Mouse (Mus musculus): ENCODE results near the gene Ogt. TPM values are rescaled to one million over a fixed set of nuclear protein-coding genes. Genes with fewer than 3 reads are reported as not detected.

Gene Ogt
- total and polyA plus RNA-seq, 3 experiments: 51.0 to 53.1 (median 52.4) TPM

DNA sequence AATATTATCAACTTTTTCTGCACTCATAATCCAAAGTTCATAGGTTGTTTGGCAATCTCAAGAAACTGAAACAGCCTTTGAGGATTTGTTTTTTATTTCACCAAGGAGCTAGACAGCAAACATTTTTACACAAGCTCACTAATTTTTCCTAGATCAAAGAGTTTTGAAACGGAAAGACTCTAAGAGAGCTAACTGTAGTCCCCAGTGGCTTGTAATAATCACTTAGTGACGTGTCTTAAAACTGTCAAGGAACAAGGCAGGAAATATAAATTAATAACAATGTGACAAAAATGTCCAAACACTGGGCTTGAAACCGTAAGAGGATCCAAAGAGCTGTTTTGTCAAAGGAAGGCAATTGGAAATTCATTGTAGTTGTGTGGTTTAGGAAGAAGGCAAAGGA is 1.0 kb upstream of the Ogt start:
- 29% methylated on average over 3 of the region's 3 CpGs for WGBS
- DNase-seq: no peak
- TF ChIP-seq EP300 (IDR thresholded peaks at IDR 0.05; ENCODE audit: insufficient read depth, low read depth, low read length): no peak
- TF ChIP-seq CTCF (IDR thresholded peaks at IDR 0.05): no peak
- TF ChIP-seq POLR2A (IDR thresholded peaks at IDR 0.05; ENCODE audit: insufficient read depth, low read depth, low read length): no peak
- Histone ChIP-seq H3K9ac (ENCODE audit: low read depth, low read length) (no peak overlapping the region), H3K36me3 (ENCODE audit: control insufficient read depth, insufficient read depth, low read length) (peaks cover 6% of the 10 kb centered on the region), H3K4me1 (ENCODE audit: control insufficient read depth, insufficient read depth, low read length) (peaks cover under 1% of the 10 kb centered on the region), H3K4me3 (peak overlapping the region; percentile 72), H3K79me2 (replicated peaks; ENCODE audit: control insufficient read depth, insufficient read depth, low read length) (0 out of 2 replicates have a peak, but pooled peaks cover under 1% of the 10 kb centered on the region), H3K27ac (peak overlapping the region; percentile 77), H3K27me3 (ENCODE audit: control insufficient read depth, insufficient read depth, low read length) (no peaks in the 10 kb centered on the region)
- intact Hi-C loops (cut with DNase I): no loop called here

DNA sequence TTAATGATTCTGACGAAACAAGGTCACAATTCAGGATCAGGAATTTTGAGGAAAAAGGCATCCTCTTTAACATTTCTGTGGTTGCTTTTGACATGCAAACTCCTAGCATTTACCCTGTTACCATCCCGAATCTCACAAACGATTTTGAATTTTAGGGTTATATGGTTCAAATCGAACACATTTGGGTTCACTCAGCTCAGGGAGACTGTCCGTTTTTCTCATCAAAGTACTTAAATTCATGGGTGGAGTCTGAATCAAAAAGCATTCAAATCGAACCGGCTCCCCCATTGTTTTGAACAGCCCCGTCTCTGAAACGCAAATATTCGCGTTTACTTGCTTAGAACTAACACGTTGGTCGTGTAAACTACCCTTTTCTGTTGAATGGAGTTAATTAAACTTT is 554 bp upstream of the Ogt start:
- Histone ChIP-seq H3K9ac (ENCODE audit: low read depth, low read length) (peak overlapping the region; percentile 44; the same call in 1 of the 2 replicates), H3K4me1 (ENCODE audit: control insufficient read depth, insufficient read depth, low read length) (peaks cover 2% of the 10 kb centered on the region), H3K4me3 (peak overlapping the region; percentile 72), H3K27me3 (ENCODE audit: control insufficient read depth, insufficient read depth, low read length) (no peaks in the 10 kb centered on the region), H3K79me2 (replicated peaks; ENCODE audit: control insufficient read depth, insufficient read depth, low read length) (0 out of 2 replicates have a peak, but pooled peaks cover 1% of the 10 kb centered on the region), H3K27ac (peak overlapping the region; percentile 77), H3K36me3 (ENCODE audit: control insufficient read depth, insufficient read depth, low read length) (peaks cover 7% of the 10 kb centered on the region)
- TF ChIP-seq EP300 (IDR thresholded peaks at IDR 0.05; ENCODE audit: insufficient read depth, low read depth, low read length): no peak
- TF ChIP-seq CTCF (IDR thresholded peaks at IDR 0.05): no peak
- TF ChIP-seq POLR2A (IDR thresholded peaks at IDR 0.05; ENCODE audit: insufficient read depth, low read depth, low read length): no peak
- intact Hi-C loops (cut with DNase I): no loop called here
- DNase-seq: no peak
- WGBS: 13% methylated on average over 13 of the region's 13 CpGs

DNA sequence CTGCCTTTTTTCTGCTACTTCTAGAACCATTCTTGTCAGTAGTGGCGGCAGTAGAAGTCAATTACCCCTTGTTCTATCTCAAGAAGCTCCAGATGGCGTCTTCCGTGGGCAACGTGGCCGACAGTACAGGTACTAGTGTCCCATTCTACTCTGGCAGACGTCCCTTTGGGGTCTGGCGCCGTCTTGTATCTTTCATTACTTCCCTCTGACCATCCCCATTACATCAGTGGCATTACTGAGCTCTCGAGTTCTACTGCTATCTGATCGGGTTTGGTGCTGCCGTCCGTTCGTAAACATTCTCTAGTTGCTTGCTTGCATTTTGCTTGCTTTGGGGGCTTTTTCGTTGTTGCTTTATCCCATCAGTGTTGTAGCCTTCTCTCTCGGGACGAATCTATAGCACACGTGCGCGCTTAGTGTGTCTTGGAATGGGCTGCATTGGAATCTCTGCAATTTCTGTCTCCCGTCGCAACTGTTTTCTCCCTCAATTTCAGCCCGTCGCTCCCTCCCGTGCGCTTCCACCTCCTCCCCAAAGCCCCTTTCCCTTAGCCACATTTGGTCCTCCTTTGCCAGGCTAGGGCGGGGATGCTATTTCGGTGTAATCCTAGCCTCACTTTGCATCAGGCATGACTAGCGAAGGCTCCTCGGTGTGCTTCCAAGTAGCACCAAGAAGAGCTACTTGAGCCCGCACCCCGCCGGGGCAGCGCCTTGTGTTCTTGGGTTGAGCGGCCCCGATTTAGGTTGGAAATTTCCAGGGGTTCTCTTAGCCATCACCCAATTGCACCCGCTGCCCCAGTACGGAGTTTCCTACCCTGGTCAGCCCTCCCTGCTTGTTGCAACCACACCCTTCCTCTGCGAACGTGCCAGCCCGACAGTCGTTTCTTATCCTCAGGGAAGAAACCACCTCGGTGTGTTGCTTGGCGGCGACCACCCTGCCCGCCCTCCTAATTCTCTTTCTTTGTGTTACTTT is 617 bp downstream of the Ogt start:
- Histone ChIP-seq H3K9ac (ENCODE audit: low read depth, low read length) (peak overlapping the region; percentile 86), H3K4me1 (ENCODE audit: control insufficient read depth, insufficient read depth, low read length) (peaks cover 2% of the 10 kb centered on the region), H3K4me3 (peak overlapping the region; percentile 72), H3K79me2 (replicated peaks; ENCODE audit: control insufficient read depth, insufficient read depth, low read length) (0 out of 2 replicates have a peak, but pooled peaks cover 1% of the 10 kb centered on the region), H3K27me3 (ENCODE audit: control insufficient read depth, insufficient read depth, low read length) (no peaks in the 10 kb centered on the region), H3K36me3 (ENCODE audit: control insufficient read depth, insufficient read depth, low read length) (peaks cover 10% of the 10 kb centered on the region), H3K27ac (peak overlapping the region; percentile 93)
- no peak for TF ChIP-seq POLR2A (IDR thresholded peaks at IDR 0.05; ENCODE audit: insufficient read depth, low read depth, low read length)
- TF ChIP-seq CTCF (IDR thresholded peaks at IDR 0.05): no peak
- TF ChIP-seq EP300 (IDR thresholded peaks at IDR 0.05; ENCODE audit: insufficient read depth, low read depth, low read length): no peak
- peak; percentile 60 to 61 for DNase-seq
- 12% methylated on average over 45 of the region's 45 CpGs for WGBS
- intact Hi-C loops (cut with DNase I): no loop called here

- WGBS: 8% methylated on average over 6 of the region's 6 CpGs
- H3K27ac ChIP-seq: peak overlapping the region; percentile 93
- peaks cover 2% of the 10 kb centered on the region for H3K4me1 ChIP-seq (ENCODE audit: control insufficient read depth, insufficient read depth, low read length)
- intact Hi-C loops (cut with DNase I): no loop called here
- no peaks in the 10 kb centered on the region for H3K27me3 ChIP-seq (ENCODE audit: control insufficient read depth, insufficient read depth, low read length)
- H3K79me2 ChIP-seq (replicated peaks; ENCODE audit: control insufficient read depth, insufficient read depth, low read length): 0 out of 2 replicates have a peak, but pooled peaks cover 1% of the 10 kb centered on the region
- no peak for DNase-seq
- H3K36me3 ChIP-seq (ENCODE audit: control insufficient read depth, insufficient read depth, low read length): peaks cover 12% of the 10 kb centered on the region
- TF ChIP-seq POLR2A (IDR thresholded peaks at IDR 0.05; ENCODE audit: insufficient read depth, low read depth, low read length): no peak
- no peak for TF ChIP-seq CTCF (IDR thresholded peaks at IDR 0.05)
- peak overlapping the region; percentile 72 for H3K4me3 ChIP-seq
- peak overlapping the region; percentile 86 for H3K9ac ChIP-seq (ENCODE audit: low read depth, low read length)
These were observed 1.3 kb downstream of the Ogt start for GRCm38 (mm10) chrX:101641161-101641530.

- Histone ChIP-seq H3K79me2 (replicated peaks; ENCODE audit: control insufficient read depth, insufficient read depth, low read length) (0 out of 2 replicates have a peak, but pooled peaks cover 1% of the 10 kb centered on the region), H3K4me1 (ENCODE audit: control insufficient read depth, insufficient read depth, low read length) (peaks cover 2% of the 10 kb centered on the region), H3K4me3 (peak overlapping the region; percentile 72), H3K9ac (ENCODE audit: low read depth, low read length) (no peak overlapping the region), H3K27me3 (ENCODE audit: control insufficient read depth, insufficient read depth, low read length) (no peaks in the 10 kb centered on the region), H3K36me3 (ENCODE audit: control insufficient read depth, insufficient read depth, low read length) (peaks cover 16% of the 10 kb centered on the region), H3K27ac (peak overlapping the region; percentile 93)
- WGBS: 10% methylated on average over 5 of the region's 5 CpGs
- intact Hi-C loops (cut with DNase I): no loop called here
- DNase-seq: no peak
- TF ChIP-seq CTCF (IDR thresholded peaks at IDR 0.05) (no peak), POLR2A (IDR thresholded peaks at IDR 0.05; ENCODE audit: insufficient read depth, low read depth, low read length) (no peak), EP300 (IDR thresholded peaks at IDR 0.05; ENCODE audit: insufficient read depth, low read depth, low read length) (no peak)
These were observed 2.2 kb downstream of the Ogt start for GRCm38 (mm10) chrX:101642091-101642490.

GRCm38 (mm10) chrX:101645286-101645685 is 5.4 kb downstream of the Ogt start:
- intact Hi-C loops (cut with DNase I): no loop called here
- 58% methylated on average over 2 of the region's 2 CpGs for WGBS
- TF ChIP-seq CTCF (IDR thresholded peaks at IDR 0.05): no peak
- TF ChIP-seq POLR2A (IDR thresholded peaks at IDR 0.05; ENCODE audit: insufficient read depth, low read depth, low read length): no peak
- TF ChIP-seq EP300 (IDR thresholded peaks at IDR 0.05; ENCODE audit: insufficient read depth, low read depth, low read length): no peak

More at GRCm38 (mm10) chrX:101645286-101645685, 5.4 kb downstream of the Ogt start:
- DNase-seq: no peak
- Histone ChIP-seq H3K4me1 (ENCODE audit: control insufficient read depth, insufficient read depth, low read length) (peaks cover 2% of the 10 kb centered on the region), H3K4me3 (no peak overlapping the region), H3K27ac (no peak overlapping the region), H3K27me3 (ENCODE audit: control insufficient read depth, insufficient read depth, low read length) (no peaks in the 10 kb centered on the region), H3K9ac (ENCODE audit: low read depth, low read length) (no peak overlapping the region), H3K36me3 (ENCODE audit: control insufficient read depth, insufficient read depth, low read length) (peaks cover 22% of the 10 kb centered on the region), H3K79me2 (replicated peaks; ENCODE audit: control insufficient read depth, insufficient read depth, low read length) (0 out of 2 replicates have a peak, but pooled peaks cover 1% of the 10 kb centered on the region)
